Mouse (Mus musculus): ENCODE measurements at regions not wholly inside any gene's neighbourhood (a gene's known extent, or its start where the extent isn't known, plus 50 kb on each side); places are given as distances from the start of the nearest gene placed in this dataset.

GRCm38 (mm10) chr14:120806553-120806893, 104.5 kb upstream of the Ipo5 start:
- TF ChIP-seq CTCF (IDR thresholded peaks at IDR 0.05) = no peak
- no peak for TF ChIP-seq EP300 (IDR thresholded peaks at IDR 0.05; ENCODE audit: insufficient read depth, low read depth, low read length)
- no peak for TF ChIP-seq POLR2A (IDR thresholded peaks at IDR 0.05; ENCODE audit: insufficient read depth, low read depth, low read length)

Data from heart, adult 2 months (tissue).